Mouse (Mus musculus): ENCODE results near the gene Dag1. TPM values are rescaled to one million over a fixed set of nuclear protein-coding genes. Genes with fewer than 3 reads are reported as not detected.

Gene Dag1
- polyA plus RNA-seq, 1 experiment, result 116 TPM

GRCm38 (mm10) chr9:108183531-108183994 lies 80.2 kb downstream of the Dag1 start:
- no peak for TF ChIP-seq POLR2A (IDR thresholded peaks at IDR 0.05; ENCODE audit: insufficient read depth, low read length)
- TF ChIP-seq EP300 (IDR thresholded peaks at IDR 0.05; ENCODE audit: insufficient read depth, low read depth, low read length), result no peak
- TF ChIP-seq CTCF (IDR thresholded peaks at IDR 0.05; ENCODE audit: low read depth, low read length), result no peak
- Histone ChIP-seq H3K27ac (ENCODE audit: insufficient read depth, low read length) (no peak overlapping the region), H3K9ac (ENCODE audit: low read depth, poor library complexity, severe bottlenecking) (no peak overlapping the region), H3K27me3 (ENCODE audit: control insufficient read depth, insufficient read depth, low read length, poor library complexity, severe bottlenecking) (no peaks in the 10 kb centered on the region), H3K36me3 (ENCODE audit: control insufficient read depth, insufficient read depth, low read length, poor library complexity, severe bottlenecking) (no peaks in the 10 kb centered on the region), H3K4me3 (ENCODE audit: low read depth, low read length) (no peak overlapping the region), H3K4me1 (ENCODE audit: control insufficient read depth, insufficient read depth, low read length) (no peaks in the 10 kb centered on the region), H3K9me3 (replicated peaks; ENCODE audit: control insufficient read depth, insufficient read depth, low read length, poor library complexity, severe bottlenecking) (no peaks in the 10 kb centered on the region)

- no peak overlapping the region for H3K9ac ChIP-seq (ENCODE audit: low read depth, poor library complexity, severe bottlenecking)
Measured at GRCm38 (mm10) chr9:108182806-108183506, 80.8 kb downstream of the Dag1 start.

GRCm38 (mm10) chr9:108178391-108178790 lies 85.4 kb downstream of the Dag1 start:
- Histone ChIP-seq H3K36me3 (ENCODE audit: control insufficient read depth, insufficient read depth, low read length, poor library complexity, severe bottlenecking) (no peaks in the 10 kb centered on the region), H3K9me3 (replicated peaks; ENCODE audit: control insufficient read depth, insufficient read depth, low read length, poor library complexity, severe bottlenecking) (no peaks in the 10 kb centered on the region), H3K27ac (ENCODE audit: insufficient read depth, low read length) (no peak overlapping the region), H3K4me3 (ENCODE audit: low read depth, low read length) (no peak overlapping the region), H3K9ac (ENCODE audit: low read depth, poor library complexity, severe bottlenecking) (no peak overlapping the region), H3K27me3 (ENCODE audit: control insufficient read depth, insufficient read depth, low read length, poor library complexity, severe bottlenecking) (no peaks in the 10 kb centered on the region), H3K4me1 (ENCODE audit: control insufficient read depth, insufficient read depth, low read length) (no peaks in the 10 kb centered on the region)
- TF ChIP-seq CTCF (IDR thresholded peaks at IDR 0.05; ENCODE audit: low read depth, low read length) (no peak), POLR2A (IDR thresholded peaks at IDR 0.05; ENCODE audit: insufficient read depth, low read length) (no peak), EP300 (IDR thresholded peaks at IDR 0.05; ENCODE audit: insufficient read depth, low read depth, low read length) (no peak)

More at GRCm38 (mm10) chr9:108182806-108183506, 80.8 kb downstream of the Dag1 start:
- Histone ChIP-seq H3K27me3 (ENCODE audit: control insufficient read depth, insufficient read depth, low read length, poor library complexity, severe bottlenecking) (no peaks in the 10 kb centered on the region), H3K4me3 (ENCODE audit: low read depth, low read length) (no peak overlapping the region), H3K27ac (ENCODE audit: insufficient read depth, low read length) (no peak overlapping the region), H3K9me3 (replicated peaks; ENCODE audit: control insufficient read depth, insufficient read depth, low read length, poor library complexity, severe bottlenecking) (no peaks in the 10 kb centered on the region), H3K36me3 (ENCODE audit: control insufficient read depth, insufficient read depth, low read length, poor library complexity, severe bottlenecking) (no peaks in the 10 kb centered on the region), H3K4me1 (ENCODE audit: control insufficient read depth, insufficient read depth, low read length) (no peaks in the 10 kb centered on the region)
- TF ChIP-seq EP300 (IDR thresholded peaks at IDR 0.05; ENCODE audit: insufficient read depth, low read depth, low read length), result no peak

GRCm38 (mm10) chr9:108175116-108175838 lies 88.5 kb downstream of the Dag1 start:
- no peaks in the 10 kb centered on the region for H3K27me3 ChIP-seq (ENCODE audit: control insufficient read depth, insufficient read depth, low read length, poor library complexity, severe bottlenecking)
- no peaks in the 10 kb centered on the region for H3K36me3 ChIP-seq (ENCODE audit: control insufficient read depth, insufficient read depth, low read length, poor library complexity, severe bottlenecking)
- TF ChIP-seq POLR2A (IDR thresholded peaks at IDR 0.05; ENCODE audit: insufficient read depth, low read length) (no peak), EP300 (IDR thresholded peaks at IDR 0.05; ENCODE audit: insufficient read depth, low read depth, low read length) (no peak), CTCF (IDR thresholded peaks at IDR 0.05; ENCODE audit: low read depth, low read length) (no peak)

GRCm38 (mm10) chr9:108172777-108173350 lies 90.9 kb downstream of the Dag1 start:
- no peaks in the 10 kb centered on the region for H3K9me3 ChIP-seq (replicated peaks; ENCODE audit: control insufficient read depth, insufficient read depth, low read length, poor library complexity, severe bottlenecking)
- H3K9ac ChIP-seq (ENCODE audit: low read depth, poor library complexity, severe bottlenecking), result no peak overlapping the region
- no peaks in the 10 kb centered on the region for H3K4me1 ChIP-seq (ENCODE audit: control insufficient read depth, insufficient read depth, low read length)
- no peak overlapping the region for H3K4me3 ChIP-seq (ENCODE audit: low read depth, low read length)
- H3K36me3 ChIP-seq (ENCODE audit: control insufficient read depth, insufficient read depth, low read length, poor library complexity, severe bottlenecking), result no peaks in the 10 kb centered on the region
- TF ChIP-seq CTCF (IDR thresholded peaks at IDR 0.05; ENCODE audit: low read depth, low read length), result no peak
- no peak for TF ChIP-seq EP300 (IDR thresholded peaks at IDR 0.05; ENCODE audit: insufficient read depth, low read depth, low read length)
- no peak for TF ChIP-seq POLR2A (IDR thresholded peaks at IDR 0.05; ENCODE audit: insufficient read depth, low read length)
- H3K27ac ChIP-seq (ENCODE audit: insufficient read depth, low read length), result no peak overlapping the region
- no peaks in the 10 kb centered on the region for H3K27me3 ChIP-seq (ENCODE audit: control insufficient read depth, insufficient read depth, low read length, poor library complexity, severe bottlenecking)

More at GRCm38 (mm10) chr9:108175116-108175838, 88.5 kb downstream of the Dag1 start:
- no peaks in the 10 kb centered on the region for H3K9me3 ChIP-seq (replicated peaks; ENCODE audit: control insufficient read depth, insufficient read depth, low read length, poor library complexity, severe bottlenecking)
- no peak overlapping the region for H3K4me3 ChIP-seq (ENCODE audit: low read depth, low read length)
- H3K27ac ChIP-seq (ENCODE audit: insufficient read depth, low read length), result no peak overlapping the region
- no peaks in the 10 kb centered on the region for H3K4me1 ChIP-seq (ENCODE audit: control insufficient read depth, insufficient read depth, low read length)
- no peak overlapping the region for H3K9ac ChIP-seq (ENCODE audit: low read depth, poor library complexity, severe bottlenecking)

GRCm38 (mm10) chr9:108169751-108170150 lies 94.0 kb downstream of the Dag1 start:
- H3K4me3 ChIP-seq (ENCODE audit: low read depth, low read length), result no peak overlapping the region
- H3K36me3 ChIP-seq (ENCODE audit: control insufficient read depth, insufficient read depth, low read length, poor library complexity, severe bottlenecking), result no peaks in the 10 kb centered on the region
- no peaks in the 10 kb centered on the region for H3K9me3 ChIP-seq (replicated peaks; ENCODE audit: control insufficient read depth, insufficient read depth, low read length, poor library complexity, severe bottlenecking)
- H3K4me1 ChIP-seq (ENCODE audit: control insufficient read depth, insufficient read depth, low read length), result no peaks in the 10 kb centered on the region
- H3K27ac ChIP-seq (ENCODE audit: insufficient read depth, low read length), result no peak overlapping the region
- no peaks in the 10 kb centered on the region for H3K27me3 ChIP-seq (ENCODE audit: control insufficient read depth, insufficient read depth, low read length, poor library complexity, severe bottlenecking)
- no peak overlapping the region for H3K9ac ChIP-seq (ENCODE audit: low read depth, poor library complexity, severe bottlenecking)
- TF ChIP-seq EP300 (IDR thresholded peaks at IDR 0.05; ENCODE audit: insufficient read depth, low read depth, low read length) (no peak), CTCF (IDR thresholded peaks at IDR 0.05; ENCODE audit: low read depth, low read length) (no peak), POLR2A (IDR thresholded peaks at IDR 0.05; ENCODE audit: insufficient read depth, low read length) (no peak)
